Mouse (Mus musculus) left cerebral cortex, postnatal 4 days (tissue): ENCODE data around the gene Rps15a. TPM values are rescaled to one million over a fixed set of nuclear protein-coding genes. Genes with fewer than 3 reads are reported as not detected.
A peak's percentile ranks its signal among the peaks of the same experiment; 100 is the strongest.

ENCODE experiments used
- DNase-seq: peaks from one replicate; pipeline ENCODE4 v3.0.0-alpha.2; 2022
- intact Hi-C: fragments of 180-260 bp; cut with DNase I; formaldehyde crosslinking; loops from one replicate; pipeline ENCODE4 v1.15.1; 2025
- total RNA-seq, 2 experiments: library from RNA; stranded (reverse); gene quantifications; 2 replicates each; pipeline ENCODE4 v1.2.3; 2021

Rps15a gene
- total RNA-seq, result 100 to 1,000 TPM; 738 to 789 TPM

- peak; percentile 95 for DNase-seq
- intact Hi-C loops, result no loop called here
These were observed at the start of gene Rps15a for GRCm38 (mm10) chr7:118115877-118116568. TSS of gene Rps15a (minus strand) at chr7:118116188.

DNA sequence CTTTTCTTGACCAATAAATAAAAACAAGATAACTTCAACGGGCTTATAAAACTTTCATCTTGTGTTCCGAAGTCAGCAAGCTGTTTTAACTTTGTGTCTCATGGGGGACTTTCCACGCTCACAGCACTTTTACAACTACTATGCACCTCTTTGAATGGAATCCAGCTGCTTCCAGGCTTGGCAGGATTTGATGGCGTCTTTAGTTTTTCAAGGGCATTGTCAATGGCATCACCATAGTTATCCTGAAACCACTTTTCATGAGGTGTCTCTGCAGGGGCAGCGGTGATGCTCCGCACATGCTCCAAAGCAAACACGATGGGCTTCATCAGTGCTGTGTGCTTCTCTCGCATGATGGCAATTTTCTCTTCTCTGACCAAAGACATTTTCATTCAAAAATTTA, 47.0 kb upstream of the Rps15a start:
- DNase-seq, result no peak
- intact Hi-C loops, result loop anchor here (10.0 kb wide), 1 partner anchor 132 kb away; no protein-coding TSS in a partner anchor

DNA sequence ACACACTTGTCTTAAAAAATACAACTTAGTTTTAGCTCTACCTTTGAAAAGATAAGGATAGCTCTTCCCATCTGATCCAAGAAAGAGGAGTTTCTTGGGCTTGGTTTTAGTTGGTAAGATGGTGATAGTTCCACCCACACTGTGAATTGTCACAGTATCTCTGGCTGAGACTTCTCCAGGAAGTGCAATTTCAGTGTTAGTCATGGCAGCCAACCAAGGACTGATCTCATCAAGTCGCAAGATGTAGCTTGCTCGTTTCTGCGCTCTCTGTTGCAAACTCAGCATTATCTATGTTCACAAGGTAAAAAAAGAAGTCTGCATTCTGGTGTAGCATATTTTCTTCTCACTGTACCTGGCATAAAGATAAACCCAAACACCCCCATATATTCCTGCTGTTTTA, 44.1 kb upstream of the Rps15a start:
- intact Hi-C loops, result loop anchor here (10.0 kb wide), 1 partner anchor 135 kb away; no protein-coding TSS in a partner anchor
- no peak for DNase-seq

GRCm38 (mm10) chr7:118156461-118156860, 40.5 kb upstream of the Rps15a start:
- no peak for DNase-seq
- intact Hi-C loops, result no loop called here

- intact Hi-C loops, result no loop called here
- DNase-seq, result no peak
These were observed 38.2 kb upstream of the Rps15a start for GRCm38 (mm10) chr7:118154150-118154549.

DNA sequence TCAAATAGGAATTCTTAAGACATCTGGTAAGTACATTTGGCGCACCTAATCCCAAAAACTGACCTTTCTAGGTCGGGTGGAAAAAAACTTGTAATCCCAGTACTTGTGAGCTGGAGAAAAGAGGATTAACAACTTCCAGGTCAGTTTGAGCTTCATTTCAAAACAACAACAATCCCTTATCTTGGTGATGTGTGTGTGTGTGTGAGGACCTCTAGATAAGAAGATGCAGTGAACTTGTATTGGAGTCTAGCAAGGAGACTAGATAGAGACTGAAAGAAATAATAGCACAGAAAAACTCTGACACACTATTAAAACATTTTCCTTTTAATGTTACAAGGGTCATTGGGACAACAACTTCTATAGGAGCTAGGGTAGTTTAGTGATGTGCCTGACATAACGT, 27.6 kb upstream of the Rps15a start:
- no peak for DNase-seq
- intact Hi-C loops, result no loop called here

DNA sequence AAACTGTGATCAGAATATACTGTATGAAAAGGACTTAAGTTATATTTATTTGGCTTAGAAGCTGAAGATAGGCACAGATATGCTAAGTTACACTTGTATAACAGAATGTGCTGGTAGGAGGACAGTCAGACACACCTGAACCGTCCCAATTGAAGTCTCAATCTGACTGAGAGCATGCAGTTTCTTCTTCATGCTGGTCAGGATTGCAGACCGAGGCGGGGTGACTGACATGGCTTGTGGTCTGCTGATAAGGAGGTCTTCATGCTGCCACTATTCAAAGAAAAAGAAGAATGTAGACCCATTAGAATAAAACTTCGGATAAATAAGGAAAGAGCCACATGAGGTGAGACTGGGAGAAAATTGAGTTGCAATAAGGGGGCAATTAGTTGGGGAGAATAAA, 27.1 kb upstream of the Rps15a start:
- DNase-seq, result no peak
- intact Hi-C loops, result no loop called here

- no peak for DNase-seq
- intact Hi-C loops, result no loop called here
These were observed 25.3 kb upstream of the Rps15a start for GRCm38 (mm10) chr7:118141271-118141670.

DNA sequence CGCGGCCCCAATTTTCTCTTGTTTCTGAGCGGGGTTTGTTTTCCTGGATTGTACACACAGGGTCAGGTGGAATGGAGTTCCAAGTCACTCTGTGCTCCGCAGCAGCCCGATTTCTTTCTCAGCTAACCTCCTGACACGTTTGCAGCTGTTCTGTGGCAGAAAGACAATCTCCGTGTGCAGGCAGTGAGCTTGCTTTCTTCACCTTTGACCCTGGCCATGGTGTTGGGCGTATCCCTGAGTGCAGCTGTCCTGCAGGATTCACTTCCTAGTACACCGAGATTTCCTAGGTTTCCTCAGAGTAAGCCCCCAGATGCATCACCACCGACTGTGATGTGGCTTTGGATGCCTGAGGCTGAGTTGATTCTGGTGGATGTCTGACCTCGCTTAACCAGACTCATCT, 19.1 kb upstream of the Rps15a start:
- intact Hi-C loops, result no loop called here
- DNase-seq, result no peak

GRCm38 (mm10) chr7:118129430-118130041, 13.5 kb upstream of the Rps15a start, which contains the start of gene Arl6ip1:
TSS of gene Arl6ip1 (minus strand) at chr7:118129662.
- peak; percentile 97 for DNase-seq
- intact Hi-C loops, result no loop called here

DNA sequence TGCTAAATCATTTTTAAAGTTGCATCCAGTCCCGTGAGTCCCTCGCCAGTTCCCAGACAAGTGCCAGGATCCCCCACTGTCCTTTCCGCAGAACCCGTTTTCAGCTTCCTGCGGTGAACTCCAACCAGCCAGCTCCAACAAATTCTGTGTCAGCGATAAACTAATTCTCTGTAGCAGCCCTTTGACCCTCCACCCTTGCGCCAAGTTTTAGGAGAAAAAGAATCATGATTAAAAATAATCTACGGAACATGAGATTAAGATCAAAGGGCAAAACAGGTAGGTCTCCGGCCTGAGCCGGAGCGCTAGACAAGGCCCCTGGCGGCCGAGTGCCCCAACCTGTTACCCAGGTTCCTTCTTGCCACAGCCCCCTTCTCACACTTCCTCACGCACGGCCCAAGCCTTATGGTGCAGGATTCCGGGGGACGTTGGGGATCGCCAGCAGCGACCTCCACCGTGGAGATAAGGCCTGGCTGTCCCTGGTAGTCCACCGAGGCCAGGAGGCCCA, 13.0 kb upstream of the Rps15a start:
- intact Hi-C loops, result no loop called here
- DNase-seq, result peak; percentile 23

GRCm38 (mm10) chr7:118126219-118126875, 10.4 kb upstream of the Rps15a start:
- DNase-seq, result no peak
- intact Hi-C loops, result no loop called here

- DNase-seq, result no peak
- intact Hi-C loops, result no loop called here
These were observed 9.7 kb upstream of the Rps15a start for GRCm38 (mm10) chr7:118125736-118126135.

- intact Hi-C loops, result no loop called here
- DNase-seq, result no peak
These were observed 7.8 kb upstream of the Rps15a start for GRCm38 (mm10) chr7:118123512-118124411.

GRCm38 (mm10) chr7:118122235-118122634, 6.2 kb upstream of the Rps15a start:
- DNase-seq, result no peak
- intact Hi-C loops, result no loop called here

DNA sequence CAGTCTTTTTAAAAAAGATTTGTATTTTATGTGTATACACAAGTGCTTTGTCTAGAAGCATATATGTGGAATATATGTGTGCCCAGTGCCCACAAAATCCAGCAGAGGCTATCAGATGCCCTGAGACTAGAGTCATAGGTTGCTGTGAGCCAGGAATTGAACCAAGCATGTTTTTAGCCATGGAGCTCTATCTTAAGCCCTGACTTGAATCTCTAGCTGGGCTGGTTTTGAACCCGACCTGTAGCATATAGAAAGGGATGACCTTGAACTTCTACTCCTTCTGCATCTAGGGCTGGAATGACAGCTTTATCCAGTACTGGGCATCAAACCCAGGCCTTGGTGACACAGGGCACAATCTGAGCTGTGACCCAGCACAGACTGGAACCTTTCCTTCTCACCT, 4.7 kb upstream of the Rps15a start:
- DNase-seq, result no peak
- intact Hi-C loops, result no loop called here

GRCm38 (mm10) chr7:118119946-118120345, 4.0 kb upstream of the Rps15a start:
- intact Hi-C loops, result no loop called here
- DNase-seq, result no peak

GRCm38 (mm10) chr7:118119142-118119541, 3.2 kb upstream of the Rps15a start:
- DNase-seq, result no peak
- intact Hi-C loops, result no loop called here

- intact Hi-C loops, result no loop called here
- DNase-seq, result no peak
These were observed 2.4 kb upstream of the Rps15a start for GRCm38 (mm10) chr7:118118426-118118825.

GRCm38 (mm10) chr7:118117539-118118210, 1.7 kb upstream of the Rps15a start:
- DNase-seq, result no peak
- intact Hi-C loops, result no loop called here
